Mouse (Mus musculus): ENCODE results near the gene Efcab10.

- TF ChIP-seq GATA1 (IDR thresholded peaks at IDR 0.05; ENCODE audit: borderline replicate concordance, low read length) (no peak), FLI1 (IDR thresholded peaks at IDR 0.05; ENCODE audit: low read length) (no peak)
These were observed 36.3 kb upstream of the Efcab10 start for GRCm38 (mm10) chr12:33358345-33358744.
